Comparison of ENCODE assay signal across 21 mouse cellular contexts in genomic region chr1:74280591-74281325, GRCm38 (mm10). TPM values are rescaled to one million over a fixed set of nuclear protein-coding genes. Genes with fewer than 3 reads are reported as not detected.
DNase-seq lines count a peak whose midpoint lies in the region; ATAC-seq and TF ChIP-seq lines count a peak whose summit lies in the region.
"Had no signal": no experiment of that assay in that cellular context is flagged by ENCODE, and none has a peak within 500 bp of the region (broad histone marks: within the 10 kb centered on the region; RNA-seq: fewer than 3 reads in every experiment).

No protein-coding gene starts in this region.

- no peak for TF ChIP-seq CTCF in kidney, adult 2 months (conservative IDR thresholded peaks at IDR 0.05; ENCODE audit: insufficient read depth, insufficient read length, low read depth, low read length)
- TF ChIP-seq CTCF in testis, adult 2 months (IDR thresholded peaks at IDR 0.05; ENCODE audit: control insufficient read depth, insufficient read depth, insufficient replicate concordance, low read depth, low read length) = no peak

- DNase-seq in cerebellum, adult 11-12 months = peak; percentile 25
- no peak for DNase-seq in cerebellum, adult 11 months
- no peak for DNase-seq in embryonic facial prominence, embryonic 10.5 days (ENCODE audit: low spot score)
- DNase-seq in kidney, adult 2 months = peak; percentile 38
- DNase-seq in testis, postnatal 14 days (ENCODE audit: low spot score) = no peak
- DNase-seq: adrenal gland, postnatal 10 days; B cell, adult 2 months; cerebellum, postnatal 14 days; gastrocnemius, postnatal 36 days; heart, adult 18-20 months; heart, postnatal 14 days had no signal

- H3K4me2 ChIP-seq in embryonic facial prominence, embryonic 13.5 days = no peak overlapping the region
- no peak overlapping the region for H3K4me2 ChIP-seq in kidney, embryonic 15.5 days
- H3K4me2 ChIP-seq: forebrain, embryonic 15.5 days; hindbrain, embryonic 13.5 days had no signal

- H3K36me3 ChIP-seq in embryonic facial prominence, embryonic 13.5 days = peaks cover 49% of the 10 kb centered on the region
- peaks cover 50% of the 10 kb centered on the region for H3K36me3 ChIP-seq in embryonic facial prominence, embryonic 10.5 days (replicated peaks)
- H3K36me3 ChIP-seq in kidney, adult 2 months (ENCODE audit: control insufficient read depth, insufficient read depth, low read length) = peaks cover 3% of the 10 kb centered on the region; the same call in 1 of the 2 replicates
- peaks cover 49% of the 10 kb centered on the region for H3K36me3 ChIP-seq in kidney, embryonic 15.5 days
- peaks cover 14% of the 10 kb centered on the region for H3K36me3 ChIP-seq in testis, adult 2 months (ENCODE audit: control insufficient read depth, insufficient read depth, low read length)

- 0 out of 2 replicates have a peak overlapping the region, but pooled peaks have one; percentile 7 for H3K9ac ChIP-seq in embryonic facial prominence, embryonic 13.5 days
- no peak overlapping the region for H3K9ac ChIP-seq in kidney, embryonic 15.5 days
- H3K9ac ChIP-seq: forebrain, embryonic 15.5 days; hindbrain, embryonic 13.5 days had no signal

- TF ChIP-seq POLR2A in kidney, adult 2 months (IDR thresholded peaks at IDR 0.05; ENCODE audit: low read depth, low read length) = no peak
- TF ChIP-seq POLR2A in testis, adult 2 months (IDR thresholded peaks at IDR 0.05; ENCODE audit: control insufficient read depth, low read depth, low read length) = peak; percentile 93; the same call in 1 of the 2 replicates

- 90% methylated on average over 14 of the region's 14 CpGs for WGBS in embryonic facial prominence, embryonic 13.5 days
- 92% methylated on average over 14 of the region's 14 CpGs for WGBS in embryonic facial prominence, embryonic 10.5 days
- 75% methylated on average over 14 of the region's 14 CpGs for WGBS in kidney, adult 2 months
- 91% methylated on average over 14 of the region's 14 CpGs for WGBS in kidney, embryonic 15.5 days

- no peak overlapping the region for H3K4me3 ChIP-seq in embryonic facial prominence, embryonic 13.5 days
- H3K4me3 ChIP-seq in embryonic facial prominence, embryonic 10.5 days = no peak overlapping the region
- H3K4me3 ChIP-seq in kidney, adult 2 months (ENCODE audit: insufficient read depth, low read depth, low read length) = no peak overlapping the region
- H3K4me3 ChIP-seq in kidney, embryonic 15.5 days (replicated peaks) = no peak overlapping the region
- peak overlapping the region; percentile 86 for H3K4me3 ChIP-seq in testis, adult 2 months (ENCODE audit: control insufficient read depth, low read depth, low read length)
- H3K4me3 ChIP-seq: forebrain, embryonic 15.5 days; heart, embryonic 10.5 days; hindbrain, embryonic 13.5 days had no signal

- ATAC-seq in embryonic facial prominence, embryonic 13.5 days (ENCODE audit: insufficient number of reproducible peaks, insufficient read depth, low FRiP score, low TSS enrichment, low read depth) = no peak
- no peak for ATAC-seq in kidney, embryonic 15.5 days (replicated peaks; ENCODE audit: low FRiP score)
- ATAC-seq: CD4-positive, CD25-positive, alpha-beta regulatory T cell, adult 4 months; forebrain, embryonic 15.5 days; hindbrain, postnatal 0 days had no signal

- no peak overlapping the region for H3K27ac ChIP-seq in embryonic facial prominence, embryonic 13.5 days
- H3K27ac ChIP-seq in embryonic facial prominence, embryonic 10.5 days (replicated peaks) = no peak overlapping the region
- H3K27ac ChIP-seq in kidney, adult 2 months (ENCODE audit: insufficient read depth, low read depth, low read length) = no peak overlapping the region
- no peak overlapping the region for H3K27ac ChIP-seq in kidney, embryonic 15.5 days
- H3K27ac ChIP-seq in testis, adult 2 months (ENCODE audit: control insufficient read depth, insufficient read depth, low read depth, low read length) = peak overlapping the region; percentile 91
- H3K27ac ChIP-seq: forebrain, embryonic 15.5 days; heart, embryonic 10.5 days; hindbrain, embryonic 13.5 days; hindbrain, postnatal 0 days had no signal

- peaks cover 21% of the 10 kb centered on the region for H3K4me1 ChIP-seq in embryonic facial prominence, embryonic 13.5 days
- peaks cover 47% of the 10 kb centered on the region for H3K4me1 ChIP-seq in embryonic facial prominence, embryonic 10.5 days
- peaks cover 3% of the 10 kb centered on the region; the same call in 1 of the 2 replicates for H3K4me1 ChIP-seq in kidney, adult 2 months (ENCODE audit: control insufficient read depth, insufficient read depth, low read length)
- peaks cover 51% of the 10 kb centered on the region for H3K4me1 ChIP-seq in kidney, embryonic 15.5 days
- peaks cover 9% of the 10 kb centered on the region for H3K4me1 ChIP-seq in testis, adult 2 months (ENCODE audit: control insufficient read depth, insufficient read depth, low read length)

- no peaks in the 10 kb centered on the region for H3K9me3 ChIP-seq in embryonic facial prominence, embryonic 13.5 days
- H3K9me3 ChIP-seq in embryonic facial prominence, embryonic 10.5 days = no peaks in the 10 kb centered on the region
- H3K9me3 ChIP-seq in kidney, embryonic 15.5 days (replicated peaks) = no peaks in the 10 kb centered on the region
- H3K9me3 ChIP-seq: forebrain, embryonic 15.5 days; G1E; heart, embryonic 10.5 days; hindbrain, embryonic 13.5 days had no signal

- no peaks in the 10 kb centered on the region for H3K27me3 ChIP-seq in embryonic facial prominence, embryonic 13.5 days
- H3K27me3 ChIP-seq in embryonic facial prominence, embryonic 10.5 days (replicated peaks; ENCODE audit: low read depth, poor library complexity, severe bottlenecking) = no peaks in the 10 kb centered on the region
- H3K27me3 ChIP-seq in kidney, adult 2 months (replicated peaks; ENCODE audit: control insufficient read depth, insufficient read depth, low read length) = no peaks in the 10 kb centered on the region
- no peaks in the 10 kb centered on the region for H3K27me3 ChIP-seq in kidney, embryonic 15.5 days
- no peaks in the 10 kb centered on the region for H3K27me3 ChIP-seq in testis, adult 2 months (ENCODE audit: control insufficient read depth, insufficient read depth, low read length)
- H3K27me3 ChIP-seq: forebrain, embryonic 15.5 days; hindbrain, embryonic 13.5 days had no signal

RNA-seq across cellular contexts. Expression of gene Gpbar1, which starts 2.4 kb away (rescaled TPM):
- polyA plus RNA-seq in embryonic facial prominence, embryonic 13.5 days (2015; fragmentation: Nextera tagmentation; extraction: Ambion mirVana) = 0.20 and 0.33 TPM in 2 replicates
- polyA plus RNA-seq in embryonic facial prominence, embryonic 10.5 days (2016; fragmentation: Nextera tagmentation; extraction: Ambion mirVana) = 0.41 and 0.70 TPM in 2 replicates
- polyA plus RNA-seq in kidney, adult 2 months (2012; rRNA removed) = 0.20 and 0.48 TPM in 2 replicates
- polyA plus RNA-seq in kidney, embryonic 15.5 days (2015; fragmentation: Nextera tagmentation; extraction: Ambion mirVana) = 1.7 and 2.1 TPM in 2 replicates
- polyA plus RNA-seq in testis, adult 2 months (2012; rRNA removed) = 0.10 and 0.16 TPM in 2 replicates
- polyA plus RNA-seq: cortical plate, adult 2 months; forebrain, embryonic 15.5 days; G1E; hindbrain, postnatal 0 days had no signal

RNA-seq across cellular contexts. Expression of gene Aamp, which starts 3.8 kb away (rescaled TPM):
- 224 and 225 TPM in 2 replicates for polyA plus RNA-seq in embryonic facial prominence, embryonic 13.5 days (2015; fragmentation: Nextera tagmentation; extraction: Ambion mirVana)
- polyA plus RNA-seq in embryonic facial prominence, embryonic 10.5 days (2016; fragmentation: Nextera tagmentation; extraction: Ambion mirVana) = 259 and 262 TPM in 2 replicates
- polyA plus RNA-seq in kidney, adult 2 months (2012; rRNA removed) = 212 and 217 TPM in 2 replicates
- polyA plus RNA-seq in kidney, embryonic 15.5 days (2015; fragmentation: Nextera tagmentation; extraction: Ambion mirVana) = 267 and 283 TPM in 2 replicates
- polyA plus RNA-seq in testis, adult 2 months (2012; rRNA removed) = 1,529 and 1,552 TPM in 2 replicates

RNA-seq across cellular contexts. Expression of gene Pnkd, which starts 4.0 kb away (rescaled TPM):
- 95.1 and 112 TPM in 2 replicates for polyA plus RNA-seq in embryonic facial prominence, embryonic 13.5 days (2015; fragmentation: Nextera tagmentation; extraction: Ambion mirVana)
- 108 and 109 TPM in 2 replicates for polyA plus RNA-seq in embryonic facial prominence, embryonic 10.5 days (2016; fragmentation: Nextera tagmentation; extraction: Ambion mirVana)
- 139 and 165 TPM in 2 replicates for polyA plus RNA-seq in kidney, adult 2 months (2012; rRNA removed)
- polyA plus RNA-seq in kidney, embryonic 15.5 days (2015; fragmentation: Nextera tagmentation; extraction: Ambion mirVana) = 138 and 139 TPM in 2 replicates
- polyA plus RNA-seq in testis, adult 2 months (2012; rRNA removed) = 118 and 119 TPM in 2 replicates

RNA-seq across cellular contexts. Expression of gene Tmbim1, which starts 24.7 kb away (rescaled TPM):
- 28.4 and 29.4 TPM in 2 replicates for polyA plus RNA-seq in embryonic facial prominence, embryonic 13.5 days (2015; fragmentation: Nextera tagmentation; extraction: Ambion mirVana)
- 12.4 and 12.5 TPM in 2 replicates for polyA plus RNA-seq in embryonic facial prominence, embryonic 10.5 days (2016; fragmentation: Nextera tagmentation; extraction: Ambion mirVana)
- polyA plus RNA-seq in kidney, adult 2 months (2012; rRNA removed) = 74.1 and 103 TPM in 2 replicates
- 25.6 and 31.2 TPM in 2 replicates for polyA plus RNA-seq in kidney, embryonic 15.5 days (2015; fragmentation: Nextera tagmentation; extraction: Ambion mirVana)
- polyA plus RNA-seq in testis, adult 2 months (2012; rRNA removed) = 6.3 TPM in 2 replicates

RNA-seq across cellular contexts. Expression of gene Arpc2, which starts 44.9 kb away (rescaled TPM):
- 400 and 419 TPM in 2 replicates for polyA plus RNA-seq in embryonic facial prominence, embryonic 13.5 days (2015; fragmentation: Nextera tagmentation; extraction: Ambion mirVana)
- polyA plus RNA-seq in embryonic facial prominence, embryonic 10.5 days (2016; fragmentation: Nextera tagmentation; extraction: Ambion mirVana) = 359 and 369 TPM in 2 replicates
- polyA plus RNA-seq in kidney, adult 2 months (2012; rRNA removed) = 124 TPM in 2 replicates
- 446 and 449 TPM in 2 replicates for polyA plus RNA-seq in kidney, embryonic 15.5 days (2015; fragmentation: Nextera tagmentation; extraction: Ambion mirVana)
- 98.3 and 107 TPM in 2 replicates for polyA plus RNA-seq in testis, adult 2 months (2012; rRNA removed)

Comparison
In these comparisons a context has a peak if more than half of its experiments do, and no peak if none do; other contexts are left out.
1. DNase-seq: peak in cerebellum, adult 11-12 months (single experiment) and kidney, adult 2 months (single experiment); none in cerebellum, adult 11 months (single experiment), embryonic facial prominence, embryonic 10.5 days (single experiment) and testis, postnatal 14 days (single experiment).